In the genomic region with DNA sequence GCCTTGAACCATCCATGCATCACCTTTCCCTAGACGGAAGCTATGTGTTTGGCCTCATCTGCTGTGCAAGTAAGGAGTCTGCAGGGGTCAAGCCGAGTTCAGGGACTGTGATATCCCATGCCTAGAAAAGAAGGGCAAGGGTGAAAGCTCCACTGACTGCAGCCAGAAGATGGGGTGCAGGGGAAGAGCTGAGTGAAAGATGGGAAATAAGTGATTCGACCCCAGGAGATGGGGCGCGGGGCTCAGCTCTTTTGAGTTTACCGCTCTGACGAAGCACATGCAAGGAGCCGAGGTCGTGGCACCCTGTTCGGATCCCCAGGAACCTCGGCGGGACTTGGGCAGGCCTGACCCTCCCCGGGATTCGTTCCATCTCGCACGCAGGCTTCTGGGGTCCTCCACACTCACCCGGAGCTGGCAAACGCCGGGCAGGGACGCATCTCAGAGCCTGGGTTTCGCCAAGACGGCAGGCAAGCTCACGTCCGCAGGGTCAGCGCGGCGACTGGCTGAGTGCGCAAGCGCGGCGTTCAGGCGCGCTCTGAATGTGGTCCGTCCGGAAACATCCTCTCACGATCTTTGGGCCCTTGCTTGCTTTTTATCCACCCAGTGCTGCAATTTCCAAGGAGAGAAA, we compare ENCODE assay signal across 8 mouse cellular contexts. TPM values are rescaled to one million over a fixed set of nuclear protein-coding genes. Genes with fewer than 3 reads are reported as not detected.
DNase-seq lines count a peak whose midpoint lies in the region; ATAC-seq and TF ChIP-seq lines count a peak whose summit lies in the region.

Gene Zfp770, minus strand, starts transcription at position 538 of the 628 bp plus-strand sequence.

- H3K27me3 ChIP-seq in hindbrain, embryonic 11.5 days (ENCODE audit: control insufficient read depth, insufficient read depth, low read length) = no peaks in the 10 kb centered on the region
- no peaks in the 10 kb centered on the region for H3K27me3 ChIP-seq in lung, embryonic 16.5 days (ENCODE audit: control insufficient read depth, insufficient read depth, low read depth, low read length)
- H3K27me3 ChIP-seq in thymus, adult 2 months (ENCODE audit: control insufficient read depth, insufficient read depth, low read length) = no peaks in the 10 kb centered on the region

- H3K9me3 ChIP-seq in hindbrain, embryonic 11.5 days (ENCODE audit: control insufficient read depth, low read length) = no peaks in the 10 kb centered on the region
- no peaks in the 10 kb centered on the region for H3K9me3 ChIP-seq in lung, embryonic 16.5 days (ENCODE audit: control insufficient read depth, low read length)

- H3K36me3 ChIP-seq in hindbrain, embryonic 11.5 days (ENCODE audit: control insufficient read depth, insufficient read depth, low read length) = 0 out of 2 replicates have a peak, but pooled peaks cover 2% of the 10 kb centered on the region
- H3K36me3 ChIP-seq in lung, embryonic 16.5 days (ENCODE audit: control insufficient read depth, insufficient read depth, low read length) = peaks cover 2% of the 10 kb centered on the region; the same call in 1 of the 2 replicates
- peaks cover 14% of the 10 kb centered on the region for H3K36me3 ChIP-seq in thymus, adult 2 months (ENCODE audit: control insufficient read depth, insufficient read depth, low read length)

- peak; percentile 43; the same call in 1 of the 2 replicates for TF ChIP-seq CTCF in thymus, adult 2 months (IDR thresholded peaks at IDR 0.05; ENCODE audit: borderline replicate concordance, control insufficient read depth, extremely low read depth, insufficient read depth, low read length, poor library complexity)

- H3K4me3 ChIP-seq in hindbrain, embryonic 11.5 days (ENCODE audit: low read depth, low read length) = peak within 1 kb of the TSS; percentile 79
- peak within 1 kb of the TSS; percentile 75 for H3K4me3 ChIP-seq in lung, embryonic 16.5 days (ENCODE audit: low read length)
- H3K4me3 ChIP-seq in thymus, adult 2 months (ENCODE audit: control insufficient read depth, insufficient read depth, low read length) = peak within 1 kb of the TSS; percentile 95

- peak; percentile 93 for ATAC-seq in hindbrain, embryonic 11.5 days (ENCODE audit: low FRiP score)
- ATAC-seq in lung, embryonic 16.5 days (ENCODE audit: low read depth) = peak; percentile 95

- peak; percentile 94 for DNase-seq in NIH3T3 (ENCODE audit: low read depth)
- peak; percentile 81 for DNase-seq in cerebellum, adult 9-11 months
- peak; percentile 43 to 89 for DNase-seq in frontal cortex, adult 2 months (ENCODE audit: extremely low spot score in 1 of 2, low spot score in 1 of 2)
- DNase-seq in hindbrain, embryonic 11.5 days (ENCODE audit: low spot score) = peak; percentile 90
- peak; percentile 70 for DNase-seq in layer of hippocampus, adult 9-11 months
- peak; percentile 40 for DNase-seq in ovary, adult 18-20 months (ENCODE audit: low spot score)
- peak; percentile 65 for DNase-seq in thymus, adult 2 months

- H3K9ac ChIP-seq in hindbrain, embryonic 11.5 days (ENCODE audit: low read depth, low read length) = peak within 1 kb of the TSS; percentile 96
- H3K9ac ChIP-seq in lung, embryonic 16.5 days (ENCODE audit: low read length) = peak within 1 kb of the TSS; percentile 91

- H3K27ac ChIP-seq in hindbrain, embryonic 11.5 days (ENCODE audit: low read depth, low read length) = peak within 1 kb of the TSS; percentile 42; the same call in 1 of the 2 replicates
- peak within 1 kb of the TSS; percentile 53 for H3K27ac ChIP-seq in lung, embryonic 16.5 days (ENCODE audit: low read length)
- H3K27ac ChIP-seq in thymus, adult 2 months (ENCODE audit: control insufficient read depth, insufficient read depth, low read length) = peak within 1 kb of the TSS; percentile 33

- no peaks in the 10 kb centered on the region for H3K4me1 ChIP-seq in hindbrain, embryonic 11.5 days (replicated peaks; ENCODE audit: control insufficient read depth, insufficient read depth, low read length)
- peaks cover 9% of the 10 kb centered on the region for H3K4me1 ChIP-seq in lung, embryonic 16.5 days (replicated peaks; ENCODE audit: control insufficient read depth, insufficient read depth, low read length)
- H3K4me1 ChIP-seq in thymus, adult 2 months (replicated peaks; ENCODE audit: control insufficient read depth, insufficient read depth, low read length) = no peaks in the 10 kb centered on the region

- peak within 1 kb of the TSS; percentile 69 for H3K4me2 ChIP-seq in hindbrain, embryonic 11.5 days (replicated peaks; ENCODE audit: low read depth, low read length)
- H3K4me2 ChIP-seq in lung, embryonic 16.5 days (ENCODE audit: low read depth, low read length) = peak within 1 kb of the TSS; percentile 58

- under 1% methylated on average over 36 of the region's 36 CpGs for WGBS in hindbrain, embryonic 11.5 days
- WGBS in lung, embryonic 16.5 days = under 1% methylated on average over 35 of the region's 36 CpGs
- under 1% methylated on average over 36 of the region's 36 CpGs for WGBS in thymus, adult 2 months

- TF ChIP-seq POLR2A in thymus, adult 2 months (IDR thresholded peaks at IDR 0.05; ENCODE audit: control insufficient read depth, extremely low read depth, insufficient read depth, low read length, poor library complexity) = peak; percentile 80

RNA-seq across cellular contexts. Expression of gene Zfp770, which starts in this region (rescaled TPM):
- 11.0 and 11.2 TPM in 2 replicates for polyA plus RNA-seq in frontal cortex, adult 2 months (2012; rRNA removed)
- 4.1 and 6.6 TPM in 2 replicates for polyA plus RNA-seq in hindbrain, embryonic 11.5 days (2014; fragmentation: Nextera tagmentation; extraction: Ambion mirVana)
- 3.3 and 3.6 TPM in 2 replicates for polyA plus RNA-seq in lung, embryonic 16.5 days (2015; fragmentation: Nextera tagmentation; extraction: Ambion mirVana)
- polyA plus RNA-seq in thymus, adult 2 months (2012; rRNA removed) = 3.4 and 4.3 TPM in 2 replicates

Comparison
In these comparisons a context has a peak if more than half of its experiments do, and no peak if none do; other contexts are left out.
1. Peak in every context shown above with its lines: DNase-seq, ATAC-seq, H3K4me3 ChIP-seq and H3K27ac ChIP-seq.
2. DNase-seq: peak in every context shown above with its lines; median percentile 94 in NIH3T3; 90 in hindbrain, embryonic 11.5 days; 81 in cerebellum, adult 9-11 months; 70 in layer of hippocampus, adult 9-11 months; 66 in frontal cortex, adult 2 months; 65 in thymus, adult 2 months; 40 in ovary, adult 18-20 months.